Comparison of ENCODE assay signal across 8 mouse cellular contexts in the genomic region with DNA sequence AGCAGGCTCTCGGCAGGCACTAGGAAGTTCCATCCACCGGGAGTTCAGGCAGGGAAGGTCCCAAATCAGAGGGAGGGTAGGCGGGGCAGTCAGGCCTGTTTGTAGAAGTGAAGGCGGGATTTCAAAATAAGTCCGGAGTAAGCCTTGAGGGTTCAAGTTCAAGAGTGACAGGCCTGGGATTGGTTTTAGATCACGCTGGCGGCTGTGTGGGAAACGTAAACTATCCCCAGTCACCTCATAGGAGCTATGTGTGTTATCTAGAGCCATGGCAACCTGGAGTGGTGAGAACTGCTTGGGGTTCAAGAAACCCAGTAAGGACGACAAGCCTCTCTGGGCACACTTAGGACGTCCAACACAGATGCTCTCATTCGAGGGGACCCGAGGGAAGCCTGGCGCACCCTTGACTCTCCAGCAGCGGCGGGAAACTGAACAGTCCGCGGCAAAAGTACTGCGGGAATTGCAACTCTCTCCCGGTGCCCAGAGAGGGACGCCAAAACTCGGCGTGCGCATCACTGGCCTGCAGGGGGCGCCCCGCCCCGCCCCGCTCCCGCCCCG. TPM values are rescaled to one million over a fixed set of nuclear protein-coding genes. Genes with fewer than 3 reads are reported as not detected.
DNase-seq lines count a peak whose midpoint lies in the region; ATAC-seq lines count a peak whose summit lies in the region.

No protein-coding gene starts in this region.

- peak; percentile 30 for DNase-seq in right cerebral cortex, adult 18-20 months
- no peak for DNase-seq in right cerebral cortex, postnatal 25 days
- peak; percentile 53 for DNase-seq in adrenal gland, postnatal 14 days
- DNase-seq in hindlimb bud, embryonic 11.5 days (ENCODE audit: extremely low spot score, low read depth, low spot score): peak; percentile 14
- DNase-seq in liver, embryonic 11.5 days (ENCODE audit: low spot score): peak; percentile 78
- no peak for DNase-seq in layer of hippocampus, adult 9-11 months

- no peak overlapping the region; the same call in 1 of the 2 replicates for H3K9ac ChIP-seq in forebrain, embryonic 13.5 days
- peak overlapping the region; percentile 59; the same call in 1 of the 2 replicates for H3K9ac ChIP-seq in liver, embryonic 11.5 days (ENCODE audit: low read depth, low read length)
- no peak overlapping the region; the same call in 1 of the 2 replicates for H3K9ac ChIP-seq in midbrain, embryonic 16.5 days (ENCODE audit: low read depth, low read length)

- H3K9me3 ChIP-seq in forebrain, embryonic 13.5 days (replicated peaks): no peaks in the 10 kb centered on the region
- H3K9me3 ChIP-seq in liver, embryonic 11.5 days (ENCODE audit: control insufficient read depth, low read length): no peaks in the 10 kb centered on the region
- no peaks in the 10 kb centered on the region for H3K9me3 ChIP-seq in midbrain, embryonic 16.5 days (replicated peaks; ENCODE audit: control insufficient read depth, low read length, poor library complexity, severe bottlenecking)

- peak overlapping the region; percentile 69 for H3K4me2 ChIP-seq in forebrain, embryonic 13.5 days
- peak overlapping the region; percentile 84 for H3K4me2 ChIP-seq in liver, embryonic 11.5 days
- H3K4me2 ChIP-seq in midbrain, embryonic 16.5 days (ENCODE audit: low read length): peak overlapping the region; percentile 75

- no peaks in the 10 kb centered on the region for H3K27me3 ChIP-seq in forebrain, embryonic 13.5 days
- no peaks in the 10 kb centered on the region for H3K27me3 ChIP-seq in liver, embryonic 11.5 days (replicated peaks; ENCODE audit: control insufficient read depth, insufficient read depth, low read length)
- no peaks in the 10 kb centered on the region for H3K27me3 ChIP-seq in midbrain, embryonic 16.5 days (ENCODE audit: control insufficient read depth, insufficient read depth, low read depth, low read length)

- H3K4me3 ChIP-seq in forebrain, embryonic 13.5 days: peak overlapping the region; percentile 67
- H3K4me3 ChIP-seq in liver, embryonic 11.5 days (ENCODE audit: low read depth, low read length): peak overlapping the region; percentile 78
- peak overlapping the region; percentile 57 for H3K4me3 ChIP-seq in midbrain, embryonic 16.5 days (ENCODE audit: low read depth, low read length)

- H3K36me3 ChIP-seq in forebrain, embryonic 13.5 days (ENCODE audit: poor library complexity, severe bottlenecking): peaks cover 5% of the 10 kb centered on the region
- H3K36me3 ChIP-seq in liver, embryonic 11.5 days (ENCODE audit: control insufficient read depth, insufficient read depth, low read length): peaks cover 6% of the 10 kb centered on the region
- H3K36me3 ChIP-seq in midbrain, embryonic 16.5 days (ENCODE audit: control insufficient read depth, insufficient read depth, low read length): no peaks in the 10 kb centered on the region

- WGBS in forebrain, embryonic 13.5 days: 2% methylated on average over 16 of the region's 29 CpGs
- WGBS in liver, embryonic 11.5 days: 1% methylated on average over 21 of the region's 29 CpGs
- 1% methylated on average over 23 of the region's 29 CpGs for WGBS in midbrain, embryonic 16.5 days

- peak; percentile 84 for ATAC-seq in forebrain, embryonic 13.5 days
- ATAC-seq in liver, embryonic 11.5 days (replicated peaks; ENCODE audit: low FRiP score): peak; percentile 67
- ATAC-seq in midbrain, embryonic 16.5 days: peak; percentile 75

- H3K4me1 ChIP-seq in forebrain, embryonic 13.5 days: peaks cover 48% of the 10 kb centered on the region
- H3K4me1 ChIP-seq in liver, embryonic 11.5 days (replicated peaks; ENCODE audit: control insufficient read depth, insufficient read depth, low read length): peaks cover 39% of the 10 kb centered on the region
- H3K4me1 ChIP-seq in midbrain, embryonic 16.5 days (ENCODE audit: control insufficient read depth, insufficient read depth, low read length): peaks cover 6% of the 10 kb centered on the region

- H3K27ac ChIP-seq in forebrain, embryonic 13.5 days: no peak overlapping the region
- no peak overlapping the region for H3K27ac ChIP-seq in liver, embryonic 11.5 days (ENCODE audit: low read depth, low read length)
- H3K27ac ChIP-seq in midbrain, embryonic 16.5 days (ENCODE audit: low read length): no peak overlapping the region

RNA-seq across cellular contexts. Expression of a gene that starts 0.4 kb away (rescaled TPM):
- 33.2 and 36.8 TPM in 2 replicates for total RNA-seq in adrenal gland, postnatal 14 days (2021)
- 28.0 and 31.5 TPM in 2 replicates for polyA plus RNA-seq in forebrain, embryonic 13.5 days (2015; fragmentation: Nextera tagmentation; extraction: Ambion mirVana)
- 41.7 and 42.2 TPM in 2 replicates for polyA plus RNA-seq in liver, embryonic 11.5 days (2014; fragmentation: Nextera tagmentation; extraction: Ambion mirVana)
- polyA plus RNA-seq in midbrain, embryonic 16.5 days (2015; fragmentation: Nextera tagmentation; extraction: Ambion mirVana): 10.2 and 10.6 TPM in 2 replicates

RNA-seq across cellular contexts. Expression of a gene that starts 51.5 kb away (rescaled TPM):
- total RNA-seq in adrenal gland, postnatal 14 days (2021): 112 and 125 TPM in 2 replicates
- 41.0 and 43.6 TPM in 2 replicates for polyA plus RNA-seq in forebrain, embryonic 13.5 days (2015; fragmentation: Nextera tagmentation; extraction: Ambion mirVana)
- 44.5 and 55.3 TPM in 2 replicates for polyA plus RNA-seq in liver, embryonic 11.5 days (2014; fragmentation: Nextera tagmentation; extraction: Ambion mirVana)
- 53.8 and 55.9 TPM in 2 replicates for polyA plus RNA-seq in midbrain, embryonic 16.5 days (2015; fragmentation: Nextera tagmentation; extraction: Ambion mirVana)

Comparison
In these comparisons a context has a peak if more than half of its experiments do, and no peak if none do; other contexts are left out.
1. DNase-seq: peak in right cerebral cortex, adult 18-20 months (single experiment), adrenal gland, postnatal 14 days (single experiment), hindlimb bud, embryonic 11.5 days (single experiment) and liver, embryonic 11.5 days (single experiment); none in right cerebral cortex, postnatal 25 days (single experiment) and layer of hippocampus, adult 9-11 months (single experiment).
2. Peak in every context shown above with its lines, with median percentiles within 50 percentile points of each other: ATAC-seq, H3K4me2 ChIP-seq and H3K4me3 ChIP-seq.